Mouse (Mus musculus): ENCODE measurements at regions not wholly inside any gene's neighbourhood (a gene's known extent, or its start where the extent isn't known, plus 50 kb on each side); places are given as distances from the start of the nearest gene placed in this dataset.

- no peak for DNase-seq
These were observed 148.5 kb downstream of the Clic5 start for GRCm38 (mm10) chr17:44336842-44337241.

- no peak for DNase-seq
These were observed 148.9 kb downstream of the Clic5 start for GRCm38 (mm10) chr17:44337253-44337652.

GRCm38 (mm10) chr17:44344542-44344941 is 156.2 kb downstream of the Clic5 start:
- DNase-seq = no peak

- DNase-seq = no peak
These were observed 157.0 kb downstream of the Clic5 start for GRCm38 (mm10) chr17:44345374-44345773.

GRCm38 (mm10) chr17:44350201-44350948 is 162.0 kb downstream of the Clic5 start:
- no peak for DNase-seq

GRCm38 (mm10) chr17:44350949-44351244 is 162.5 kb downstream of the Clic5 start:
- no peak for DNase-seq

- DNase-seq = no peak
These were observed 163.2 kb downstream of the Clic5 start for GRCm38 (mm10) chr17:44351499-44352117.

- DNase-seq = no peak
These were observed 163.8 kb downstream of the Clic5 start for GRCm38 (mm10) chr17:44352142-44352541.

GRCm38 (mm10) chr17:44363111-44363510 is 174.7 kb downstream of the Clic5 start:
- no peak for DNase-seq

- DNase-seq = no peak
These were observed 176.1 kb downstream of the Clic5 start for GRCm38 (mm10) chr17:44364494-44364893.

- no peak for DNase-seq
These were observed 178.1 kb downstream of the Clic5 start for GRCm38 (mm10) chr17:44366438-44366837.

GRCm38 (mm10) chr17:44367561-44367960 is 179.2 kb downstream of the Clic5 start:
- DNase-seq = no peak

GRCm38 (mm10) chr17:44370966-44371465 is 182.6 kb downstream of the Clic5 start:
- DNase-seq = no peak

- no peak for DNase-seq
These were observed 183.2 kb downstream of the Clic5 start for GRCm38 (mm10) chr17:44371620-44372019.

GRCm38 (mm10) chr17:44373744-44374456 is 185.5 kb downstream of the Clic5 start:
- no peak for DNase-seq

GRCm38 (mm10) chr17:44378391-44378790 is 190.0 kb downstream of the Clic5 start:
- DNase-seq = no peak

- DNase-seq = no peak
These were observed 200.5 kb downstream of the Clic5 start for GRCm38 (mm10) chr17:44388916-44389315.

GRCm38 (mm10) chr17:44397829-44398228 is 209.4 kb downstream of the Clic5 start:
- no peak for DNase-seq

GRCm38 (mm10) chr17:44398231-44398630 is 209.8 kb downstream of the Clic5 start:
- no peak for DNase-seq

- DNase-seq = no peak
These were observed 216.5 kb downstream of the Clic5 start for GRCm38 (mm10) chr17:44404923-44405322.

- DNase-seq = no peak
These were observed 222.6 kb downstream of the Clic5 start for GRCm38 (mm10) chr17:44410961-44411360.

- DNase-seq = no peak
These were observed 230.5 kb downstream of the Clic5 start for GRCm38 (mm10) chr17:44418676-44419404.

GRCm38 (mm10) chr17:44419405-44419729 is 231.0 kb downstream of the Clic5 start:
- DNase-seq = no peak
